Mouse (Mus musculus) thymus, postnatal 4 days (tissue): ENCODE data around the gene Parm1.
A peak's percentile ranks its signal among the peaks of the same experiment; 100 is the strongest.

Experiments used
- DNase-seq: peaks from one replicate; pipeline ENCODE4 v3.0.0; 2021

The Parm1 gene

DNA sequence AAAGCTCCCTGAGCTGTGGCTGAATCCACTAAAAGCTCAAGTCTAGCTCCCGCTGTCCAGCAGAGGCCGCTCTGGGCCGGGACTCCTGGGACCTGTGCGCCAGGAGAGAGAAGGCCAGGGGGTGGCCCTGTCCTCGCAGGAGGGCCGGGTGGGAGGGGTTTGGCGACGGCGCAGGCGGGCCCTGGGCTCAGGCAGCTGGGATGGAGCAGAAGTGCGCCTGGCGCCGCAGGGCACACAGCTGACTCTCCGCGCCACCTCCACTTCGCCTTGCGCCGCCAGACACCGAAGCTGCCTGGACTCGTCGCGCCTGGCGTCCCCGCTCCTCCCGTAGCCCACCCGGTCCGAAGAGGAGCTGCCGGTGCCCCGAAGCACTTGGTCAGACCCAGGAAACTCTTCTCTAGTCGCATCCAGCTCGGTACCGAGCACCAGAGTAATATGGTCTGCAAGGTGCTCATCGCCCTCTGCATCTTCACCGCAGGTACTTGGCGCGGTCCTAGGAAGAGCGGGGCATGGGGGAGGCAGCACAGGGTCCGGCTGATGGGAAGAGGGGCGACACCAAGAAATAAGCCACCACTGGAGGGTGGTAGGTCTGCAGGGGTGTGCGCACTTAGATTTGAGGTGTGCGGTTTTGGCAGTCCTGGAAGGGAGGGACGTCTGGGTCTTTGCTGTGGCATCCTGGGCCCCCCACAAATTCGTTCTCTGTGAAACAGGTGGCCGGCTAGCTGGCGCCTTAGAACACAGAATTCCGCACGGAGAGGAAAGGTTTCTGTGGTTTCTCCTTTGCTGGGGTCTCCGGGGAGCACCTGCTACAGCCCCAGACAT, at the start of gene Parm1:
Gene Parm1 (plus strand): TSS at position 136 of the 822 bp plus-strand sequence.
- peak; percentile 84 for DNase-seq

DNA sequence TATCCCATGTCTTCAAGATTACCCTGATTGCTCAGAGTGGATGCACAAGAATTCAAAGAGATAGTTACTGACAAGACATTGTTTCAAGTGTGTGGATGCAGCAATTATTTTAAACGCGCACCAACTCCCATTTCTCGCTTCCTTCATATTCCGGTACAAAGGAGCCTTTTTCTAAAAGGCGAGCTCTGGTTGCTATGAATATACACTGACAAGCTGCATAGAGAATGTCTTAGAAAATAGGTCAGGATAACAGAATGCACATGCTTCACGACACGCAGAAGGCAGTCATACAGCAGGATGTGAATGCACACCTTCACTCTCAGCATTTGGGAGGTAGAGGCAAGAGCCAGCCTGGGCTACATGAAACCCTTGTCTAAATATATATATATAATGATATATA, 42.2 kb upstream of the Parm1 start:
- no peak for DNase-seq

DNA sequence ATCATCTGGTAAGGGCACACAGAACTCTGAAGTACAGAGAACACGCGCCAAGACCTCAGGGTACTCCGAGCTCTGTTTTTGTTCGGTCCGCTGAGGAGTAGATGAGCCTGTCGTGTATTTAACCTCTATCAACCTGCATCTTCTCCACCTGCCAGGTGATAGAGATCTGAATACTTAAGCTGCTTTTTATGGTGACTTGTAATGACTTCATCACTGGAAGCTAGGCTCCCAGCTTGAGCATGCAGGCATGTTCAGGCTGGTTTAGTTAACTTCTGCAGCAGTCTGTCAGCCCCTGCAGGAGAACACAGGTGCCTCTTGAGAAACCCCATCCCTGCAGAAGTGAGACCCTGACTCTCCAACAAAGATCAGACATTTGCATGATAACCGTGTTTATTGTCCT, 40.6 kb upstream of the Parm1 start:
- no peak for DNase-seq

DNA sequence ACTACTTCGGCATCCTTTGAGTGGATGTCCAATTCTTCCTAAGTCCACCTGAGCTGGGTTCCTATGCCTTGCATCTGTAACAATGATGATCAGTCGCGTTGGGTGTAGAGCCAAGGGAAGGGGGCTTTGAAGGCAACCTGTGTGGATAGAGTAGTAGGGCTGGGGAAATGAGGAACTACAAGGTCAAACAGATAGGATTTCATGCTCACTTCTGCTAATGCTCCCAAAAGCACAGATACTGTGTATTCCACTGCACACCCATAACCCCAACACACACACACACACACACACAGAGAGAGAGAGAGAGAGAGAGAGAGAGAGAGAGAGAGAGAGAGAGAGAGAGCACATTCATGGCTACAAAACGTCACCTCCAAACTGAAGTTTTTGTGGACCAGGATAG, 38.7 kb upstream of the Parm1 start:
- no peak for DNase-seq

DNA sequence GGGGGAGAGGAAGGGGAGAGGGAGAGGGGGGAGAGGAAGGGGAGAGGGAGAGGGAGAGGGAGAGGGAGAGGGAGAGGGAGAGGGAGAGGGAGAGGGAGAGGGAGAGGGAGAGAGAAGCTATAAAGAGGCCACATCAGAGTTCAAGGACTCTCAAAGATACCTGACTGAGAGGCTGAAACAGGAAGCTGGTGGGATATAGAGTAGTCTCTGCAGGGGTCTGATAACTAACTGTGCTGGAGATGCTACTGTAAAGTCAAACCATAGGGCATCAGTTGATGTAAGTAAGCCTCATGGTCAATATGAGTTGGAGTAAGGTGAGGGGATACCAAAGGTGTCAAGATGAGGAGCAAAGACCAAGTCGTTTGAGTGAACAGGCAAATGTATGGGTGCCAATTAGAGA, 37.3 kb upstream of the Parm1 start:
- DNase-seq, result no peak

DNA sequence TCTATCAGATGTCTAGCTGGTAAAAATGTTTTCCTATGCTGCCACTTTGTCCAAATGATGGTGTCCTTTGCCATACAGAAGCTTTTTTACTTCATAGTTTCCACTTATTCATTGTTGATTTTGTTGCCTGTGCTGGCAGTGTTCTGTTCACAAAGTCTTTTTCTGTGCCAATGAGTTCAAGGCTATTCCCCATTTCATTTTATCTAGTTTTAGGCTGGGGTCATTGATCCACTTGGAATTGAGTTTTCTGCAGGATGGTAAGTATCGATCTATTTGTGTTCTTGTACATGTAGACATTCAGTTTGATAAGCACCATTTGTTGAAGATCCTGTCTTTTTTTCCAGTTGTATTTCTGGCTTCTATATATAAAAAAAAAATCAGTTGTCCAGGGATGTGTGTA, 33.1 kb upstream of the Parm1 start:
- DNase-seq, result no peak

DNA sequence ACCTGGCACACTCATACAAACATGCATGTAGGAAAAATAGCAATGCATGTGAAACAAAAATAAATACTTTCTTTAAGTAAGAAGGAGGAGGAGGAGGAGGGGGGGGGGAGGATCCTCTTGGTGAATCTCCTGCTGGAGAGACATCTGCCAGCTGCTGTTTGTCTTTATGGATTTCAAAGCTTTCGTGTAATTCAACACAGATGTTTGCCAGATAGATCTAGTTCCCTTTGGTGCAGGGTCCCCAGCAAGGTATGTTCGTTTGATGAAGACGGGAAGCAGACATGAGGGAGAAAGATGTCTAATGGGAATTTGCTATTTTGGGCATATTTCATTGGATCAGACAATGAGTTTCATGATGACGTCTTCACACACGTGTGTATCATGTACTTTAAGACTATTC, 23.0 kb upstream of the Parm1 start:
- DNase-seq, result no peak

DNA sequence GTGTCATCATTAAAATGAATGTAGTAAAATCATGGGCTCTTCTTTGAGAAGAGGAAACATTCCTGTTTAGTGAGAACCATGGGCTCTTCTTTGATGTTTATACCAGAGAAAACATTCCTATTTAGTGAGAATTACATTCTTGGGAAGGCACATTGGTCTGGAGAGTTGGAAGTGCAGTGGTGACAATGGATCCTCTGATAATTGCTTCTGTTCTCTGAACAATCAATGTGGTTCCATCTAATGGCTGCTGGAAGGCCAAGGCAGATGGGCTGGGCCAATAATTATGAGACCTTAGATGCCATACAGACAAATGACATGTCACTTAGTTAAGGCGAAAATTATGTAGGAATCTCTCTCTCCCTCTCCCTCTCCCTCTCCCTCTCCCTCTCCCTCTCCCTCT, 16.1 kb upstream of the Parm1 start:
- no peak for DNase-seq

DNA sequence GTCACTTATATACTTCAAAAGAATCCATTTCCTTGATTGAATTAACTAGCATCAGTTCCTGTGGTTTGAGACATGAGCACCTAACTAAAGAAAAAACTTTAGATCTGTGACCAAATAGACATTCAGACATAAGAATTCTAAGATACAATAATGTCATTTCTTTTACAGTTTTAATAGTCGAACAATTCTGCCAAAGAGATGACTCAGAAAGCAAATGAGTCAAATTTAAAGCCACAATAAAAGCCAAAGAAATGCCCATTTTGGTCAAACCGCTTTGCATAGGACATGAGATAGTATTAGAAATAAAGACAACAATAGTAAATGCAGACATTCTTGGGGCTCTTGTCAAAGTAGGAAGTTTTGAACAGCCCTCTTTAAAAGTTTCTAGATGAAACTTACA, 15.0 kb upstream of the Parm1 start:
- DNase-seq, result no peak

DNA sequence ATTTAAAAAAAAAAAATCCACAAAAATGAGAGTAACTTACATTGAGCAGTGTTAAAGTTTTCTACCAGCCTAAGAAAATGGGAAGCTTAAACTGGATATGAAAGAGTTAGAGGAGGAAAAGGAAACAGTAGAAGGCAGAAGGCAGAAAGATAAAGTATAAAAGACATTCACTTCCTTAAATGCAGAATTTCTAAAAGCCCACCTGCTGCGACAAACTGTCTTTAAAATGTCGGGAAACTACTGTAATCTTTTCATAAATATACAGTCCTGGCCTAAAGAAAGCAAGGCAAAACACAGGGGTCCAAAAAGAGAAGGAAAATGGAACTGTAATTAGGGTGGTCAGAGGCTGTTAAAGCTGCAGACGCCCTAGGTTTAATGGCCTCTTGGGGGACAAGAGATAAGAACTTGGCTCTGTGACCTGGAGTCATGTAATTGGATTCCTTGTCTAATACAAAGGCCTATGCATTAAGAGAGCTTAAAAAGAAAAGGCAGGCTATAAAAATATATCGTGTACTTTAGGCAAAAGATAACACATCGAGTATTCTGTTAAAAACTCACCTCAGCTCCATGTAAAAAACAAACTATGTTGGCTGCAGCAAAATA, 13.0 kb upstream of the Parm1 start:
- no peak for DNase-seq

DNA sequence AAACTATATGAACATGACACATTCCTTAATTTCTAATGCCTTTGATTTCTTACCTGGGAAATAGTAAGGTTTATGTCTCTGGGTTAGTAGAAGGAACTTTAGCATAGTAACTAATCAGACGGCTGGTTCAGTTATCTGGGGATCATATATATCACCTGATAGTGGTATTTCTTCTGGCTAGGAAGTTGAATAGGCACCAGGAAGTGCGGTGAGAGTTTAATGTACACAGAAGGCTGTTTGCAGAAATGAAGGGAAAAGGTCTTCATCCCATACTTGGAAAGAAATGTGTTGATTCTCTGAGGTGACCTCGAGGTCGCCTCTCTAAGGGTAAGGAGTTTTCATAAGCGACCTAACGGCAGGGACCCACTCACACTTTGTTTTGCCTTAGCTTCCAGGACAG, 338 bp upstream of the Parm1 start:
- no peak for DNase-seq

DNA sequence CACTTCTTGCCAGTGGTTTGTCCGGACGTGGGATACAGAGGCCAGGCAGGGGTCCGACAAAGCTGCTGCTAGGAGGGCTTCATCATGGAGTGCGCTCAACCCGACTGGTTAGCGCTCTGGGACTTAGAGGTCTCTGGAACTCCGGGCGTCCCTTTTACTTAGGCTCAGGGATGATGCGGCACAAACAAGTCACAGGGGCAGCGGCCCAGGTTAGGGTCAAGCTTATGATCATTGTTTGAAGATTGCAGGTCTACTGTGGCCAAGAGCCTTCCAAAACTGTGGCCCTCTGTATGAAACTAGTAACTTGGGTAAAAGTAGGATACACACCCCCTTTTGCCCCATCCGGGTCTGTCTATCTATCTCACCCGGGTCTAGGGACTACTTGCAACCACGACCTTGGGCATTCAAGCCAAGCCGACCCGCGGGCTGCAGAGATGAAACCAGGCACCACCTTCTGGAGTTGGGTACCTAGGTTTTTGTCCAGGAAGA, 931 bp downstream of the Parm1 start:
- peak; percentile 12 for DNase-seq

DNA sequence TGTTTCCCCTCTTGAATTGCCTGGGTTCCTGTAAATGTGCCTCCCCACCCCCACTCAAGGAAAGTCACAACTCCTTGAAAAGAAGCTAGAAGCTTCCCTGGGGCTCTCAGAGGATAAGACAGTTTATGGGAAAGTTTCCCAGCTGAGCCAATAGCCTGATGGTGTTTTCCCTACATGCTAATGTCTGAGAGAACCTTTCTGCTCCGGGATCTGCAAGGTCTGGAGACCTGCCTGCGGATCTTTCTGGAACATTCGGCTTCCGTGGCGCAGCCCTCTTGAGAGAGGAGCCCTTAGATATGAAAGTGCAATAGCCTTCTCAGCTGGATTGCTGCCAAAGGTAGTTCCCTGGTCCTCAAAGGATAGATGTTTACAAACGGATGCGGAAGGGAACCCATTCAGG, 1.5 kb downstream of the Parm1 start:
- DNase-seq, result no peak

DNA sequence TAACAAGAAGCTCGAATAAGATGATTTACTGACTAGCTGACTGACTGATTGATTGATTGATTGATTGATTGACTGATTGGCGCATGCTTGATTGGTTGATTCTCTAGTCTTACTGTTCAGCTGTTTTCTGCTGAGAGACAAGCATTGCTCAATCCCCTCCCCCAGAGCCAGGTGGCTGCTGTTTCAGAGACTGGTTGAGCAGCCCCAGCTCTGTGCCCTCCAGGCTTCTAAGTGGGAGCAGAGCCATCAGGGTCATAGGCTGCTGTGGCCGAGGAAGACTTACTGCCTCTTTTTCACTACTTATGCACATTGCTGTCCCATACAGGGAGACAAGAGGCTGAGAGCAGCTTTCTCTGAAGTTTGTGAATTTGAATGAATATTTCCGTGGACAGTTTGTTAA, 2.1 kb downstream of the Parm1 start:
- peak; percentile 40 for DNase-seq

DNA sequence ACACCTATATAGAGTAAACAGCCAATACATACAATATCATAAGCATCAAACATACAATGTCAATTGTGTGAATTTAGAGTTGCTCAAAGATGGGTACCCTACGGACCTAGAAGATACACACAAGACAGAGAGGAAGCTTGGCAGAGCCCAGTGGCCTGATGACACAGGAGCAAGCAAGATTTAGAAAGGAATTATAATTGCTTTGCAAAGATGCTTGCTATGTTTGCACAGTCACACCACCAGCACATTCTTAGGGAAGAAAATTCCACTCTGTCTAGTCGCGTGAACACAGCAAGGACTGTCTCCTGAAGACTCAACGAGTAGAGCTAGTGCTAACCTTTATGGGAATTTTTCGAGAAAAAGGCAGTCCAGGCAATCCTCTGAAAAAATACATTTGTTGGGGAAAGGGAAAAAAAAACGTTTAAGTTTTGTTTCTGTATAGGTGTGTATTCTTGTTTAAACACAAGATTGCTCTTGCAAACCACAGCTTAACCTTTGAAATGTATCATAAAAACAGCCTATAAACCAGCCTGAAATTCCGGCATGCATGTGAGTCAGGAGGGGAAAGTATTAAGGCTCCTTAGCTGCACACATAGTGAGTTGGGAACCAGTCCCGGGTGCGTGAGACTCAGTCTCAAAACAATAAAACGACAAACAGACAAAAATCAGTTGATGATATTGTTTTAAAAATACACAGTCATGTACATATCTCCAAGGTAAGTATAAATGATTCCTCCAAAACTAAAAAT, 15.5 kb downstream of the Parm1 start:
- DNase-seq, result no peak

DNA sequence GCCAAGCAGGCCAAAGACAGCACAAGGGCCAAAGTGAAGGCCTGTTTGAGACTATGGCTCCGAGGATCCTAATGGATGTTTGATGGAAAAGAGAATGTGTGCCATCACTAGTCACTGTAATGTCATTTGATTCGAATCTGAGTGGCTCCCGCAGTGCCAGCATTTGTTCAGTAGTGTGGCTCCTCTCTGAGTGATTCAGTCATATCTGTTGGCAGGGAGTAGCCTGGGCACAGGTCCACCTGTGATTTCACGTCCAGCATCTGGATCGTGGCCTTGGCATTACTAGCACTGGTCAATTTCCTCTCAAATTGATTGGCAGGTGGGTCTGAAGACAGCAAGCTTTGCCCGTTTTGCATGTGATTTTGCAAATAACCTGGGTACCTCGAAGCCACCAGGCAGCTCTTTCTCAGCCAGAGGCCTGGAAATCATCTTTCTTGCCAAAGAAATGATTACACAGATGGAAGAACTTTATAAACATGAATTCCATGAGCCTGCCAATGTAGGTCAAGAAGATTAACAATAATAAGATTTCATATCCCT, 41.7 kb downstream of the Parm1 start:
- DNase-seq, result no peak

DNA sequence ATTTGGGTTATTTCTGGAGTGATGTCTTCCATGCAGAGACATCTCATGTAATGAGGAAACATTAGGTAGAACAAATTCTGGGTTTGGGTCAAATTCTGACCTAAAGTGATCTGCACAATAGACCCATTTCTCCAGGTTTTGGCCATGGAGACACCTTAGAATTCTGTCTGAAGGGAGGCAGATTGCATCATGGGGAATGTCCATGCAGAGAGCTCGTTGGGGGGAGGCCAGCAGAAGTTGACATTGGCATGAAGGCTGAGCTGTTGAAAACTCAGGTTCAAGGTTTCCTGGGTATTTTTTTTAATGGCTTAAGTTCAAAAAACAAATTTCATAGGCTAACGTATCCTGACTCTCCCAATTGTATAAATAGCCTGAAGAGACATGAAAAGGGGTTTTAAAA, 42.3 kb downstream of the Parm1 start:
- no peak for DNase-seq

DNA sequence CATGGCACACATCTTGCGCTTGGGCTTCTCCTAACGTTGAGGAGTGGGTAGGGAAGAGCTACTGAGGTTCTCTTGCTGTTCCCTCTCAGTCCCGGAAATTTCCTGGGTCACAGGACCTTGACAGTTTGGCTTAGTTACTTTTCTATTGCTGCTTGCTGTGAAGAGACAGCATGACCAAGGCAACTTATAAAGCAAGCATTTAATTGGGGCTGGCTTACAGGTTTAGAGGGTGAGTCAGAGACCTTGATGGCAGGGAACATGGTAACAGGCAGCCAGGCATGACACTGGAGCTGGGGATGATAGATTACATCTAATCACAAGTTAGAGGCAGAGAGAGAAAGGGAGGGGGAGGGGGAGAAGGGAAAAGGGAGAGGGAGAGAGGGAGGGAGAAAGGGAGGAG, 44.0 kb downstream of the Parm1 start:
- no peak for DNase-seq

DNA sequence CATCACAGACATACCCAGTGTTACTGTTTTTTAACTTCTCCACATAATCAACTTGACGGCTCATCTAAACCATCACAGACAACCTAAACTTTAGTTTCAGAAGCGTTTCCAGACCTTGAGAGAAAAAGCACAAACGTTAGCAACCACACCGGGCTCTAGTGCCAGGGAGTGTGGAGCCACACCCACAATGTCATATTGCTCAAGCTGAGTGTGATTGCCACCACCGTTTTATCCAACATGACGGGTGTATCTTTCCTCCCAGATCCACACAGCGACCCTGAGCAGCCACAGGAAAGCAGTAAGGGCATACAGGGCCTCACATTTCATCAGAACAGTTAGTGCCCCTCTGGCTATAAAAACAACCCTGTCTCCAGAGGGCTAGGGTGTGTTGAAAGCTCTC, 45.1 kb downstream of the Parm1 start:
- no peak for DNase-seq

DNA sequence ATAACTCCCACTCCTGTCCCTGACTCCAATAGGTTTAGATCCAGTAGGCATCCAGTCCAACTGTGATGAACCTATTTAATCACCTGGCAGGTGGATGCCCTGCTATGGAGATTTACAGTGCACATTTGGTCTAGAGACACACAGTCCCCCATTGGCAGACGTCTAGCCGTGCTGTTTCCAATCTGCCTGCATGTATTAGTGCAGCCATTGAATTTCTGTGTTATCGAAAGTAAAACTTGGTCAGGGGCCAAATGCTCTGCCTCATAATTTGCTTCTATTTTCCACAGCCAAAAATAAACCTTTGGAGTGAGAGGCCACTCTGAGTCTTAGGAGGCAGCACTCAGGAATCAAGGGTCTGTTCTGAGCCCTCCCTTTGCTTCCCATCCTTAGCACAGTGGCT, 46.6 kb downstream of the Parm1 start:
- no peak for DNase-seq

DNA sequence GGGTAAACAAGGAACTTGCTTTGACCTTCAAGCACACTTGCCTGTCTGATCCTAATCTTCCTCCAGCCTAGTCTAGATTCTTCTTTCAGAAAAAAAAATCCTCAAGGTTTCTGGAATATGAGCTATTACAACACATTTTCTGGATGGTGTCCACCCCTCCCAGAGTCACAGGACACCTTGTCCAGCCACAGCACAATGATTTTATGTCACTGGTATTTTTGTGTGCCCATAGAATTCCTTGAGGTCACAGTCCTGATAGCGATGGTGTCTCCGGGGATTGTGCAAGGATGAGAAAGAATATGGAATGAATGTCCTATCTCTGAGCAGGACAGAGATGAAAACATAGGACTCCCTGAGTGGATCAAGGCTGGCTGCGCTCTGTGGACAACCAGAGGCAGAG, 48.0 kb downstream of the Parm1 start:
- DNase-seq, result no peak

DNA sequence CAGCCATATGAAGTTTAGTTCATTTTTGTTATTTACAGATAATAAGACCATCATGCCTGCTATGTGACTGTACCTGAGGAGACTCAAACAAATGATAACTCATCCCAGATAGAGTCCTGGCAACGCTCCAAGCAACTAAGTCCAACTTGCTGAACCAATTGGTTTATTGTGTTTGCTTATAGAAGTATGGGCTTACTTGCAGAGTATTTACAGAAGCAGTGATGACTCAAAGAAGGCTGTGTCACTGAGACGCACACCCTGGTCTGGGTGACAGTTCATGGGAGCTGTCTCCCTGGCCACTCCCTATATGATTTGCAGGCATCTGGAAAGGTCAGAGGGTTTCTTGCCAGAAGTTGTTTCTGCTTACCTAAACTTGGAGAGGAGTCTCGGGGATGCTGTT, 49.2 kb downstream of the Parm1 start:
- no peak for DNase-seq

DNA sequence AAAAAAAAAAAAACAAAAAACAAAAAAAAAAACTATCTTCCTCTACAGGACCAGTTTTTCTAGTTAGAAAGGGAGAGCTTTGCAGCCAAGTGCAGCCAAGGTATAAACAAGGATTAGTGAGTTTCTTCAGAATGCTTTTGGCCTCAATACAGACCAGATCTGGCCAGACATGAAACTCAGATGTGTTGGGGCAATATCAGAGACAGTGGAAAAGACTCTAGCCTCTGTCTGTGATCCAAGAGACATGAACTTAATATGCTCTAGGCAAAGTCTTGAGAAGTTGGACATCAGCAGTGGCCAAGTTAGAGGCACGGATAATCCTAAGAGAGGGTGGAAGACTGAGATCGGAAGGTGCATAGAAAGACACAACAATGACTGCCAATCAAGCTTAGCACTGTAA, 56.8 kb downstream of the Parm1 start:
- no peak for DNase-seq

DNA sequence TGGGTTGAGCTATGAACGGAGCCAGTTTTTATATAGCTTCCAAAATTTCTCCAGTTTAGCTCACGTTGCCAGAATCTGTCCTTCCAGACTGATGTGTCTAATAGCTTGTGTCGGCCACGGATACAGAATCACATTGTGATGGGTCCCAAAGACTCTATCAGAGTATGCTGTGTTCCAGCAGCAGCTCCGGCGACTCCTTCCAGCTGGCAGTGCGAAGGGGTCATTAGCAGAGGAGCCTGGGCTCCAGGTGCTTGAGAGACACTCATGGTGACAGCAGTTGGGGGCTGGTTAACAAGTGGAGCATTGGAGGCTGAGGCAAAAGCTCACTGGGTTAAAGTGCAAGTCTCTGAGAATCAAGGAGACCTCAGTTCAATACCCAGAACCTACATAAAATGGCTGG, 61.5 kb downstream of the Parm1 start:
- no peak for DNase-seq
